23 mouse cellular contexts compared by ENCODE assay signal in the genomic region with DNA sequence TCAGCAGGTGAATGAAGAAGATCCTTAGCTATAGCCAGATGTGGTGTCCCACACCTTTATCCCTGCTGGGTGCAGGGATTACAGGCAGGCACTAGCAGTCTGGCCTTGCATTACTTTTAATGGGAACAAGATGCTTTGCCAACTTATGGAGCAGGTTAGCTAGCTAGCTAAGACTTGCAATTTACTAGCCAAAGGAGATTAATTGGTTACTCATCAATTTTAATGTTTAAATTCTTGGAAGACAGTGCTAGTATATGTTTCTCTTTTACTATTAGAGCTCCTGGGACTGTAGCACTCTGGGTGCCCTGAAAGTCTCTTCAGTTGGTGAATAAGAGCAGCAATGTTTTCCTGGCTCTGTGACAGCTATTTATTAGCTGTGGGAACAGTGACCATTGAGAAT.
"Had no signal": no experiment of that assay in that cellular context is flagged by ENCODE, and none has a peak within 500 bp of the region (broad histone marks: within the 10 kb centered on the region; RNA-seq: fewer than 3 reads in every experiment).

No protein-coding gene starts in this region.

- H3K27ac ChIP-seq: heart, adult 2 months; heart, embryonic 13.5 days; heart, embryonic 15.5 days; hindbrain, embryonic 13.5 days; hindbrain, embryonic 15.5 days; hindbrain, postnatal 0 days; left cerebral cortex, adult 2 months; limb, embryonic 10.5 days; limb, embryonic 12.5 days; liver, embryonic 14.5 days had no signal

- H3K9ac ChIP-seq: forebrain, postnatal 0 days; heart, embryonic 13.5 days; heart, embryonic 15.5 days; hindbrain, embryonic 13.5 days; hindbrain, embryonic 15.5 days; limb, embryonic 12.5 days; liver, embryonic 14.5 days had no signal

- H3K4me2 ChIP-seq: heart, embryonic 11.5 days; heart, embryonic 13.5 days; heart, embryonic 15.5 days; hindbrain, embryonic 13.5 days; hindbrain, embryonic 15.5 days; limb, embryonic 12.5 days; liver, embryonic 11.5 days had no signal

- H3K9me3 ChIP-seq: heart, embryonic 13.5 days; heart, embryonic 15.5 days; hindbrain, embryonic 13.5 days; hindbrain, embryonic 15.5 days; limb, embryonic 10.5 days; limb, embryonic 12.5 days had no signal

- DNase-seq: forebrain, postnatal 0 days; gastrocnemius, postnatal 14 days; gastrocnemius, postnatal 36 days; heart, adult 11 months; heart, adult 2 months; heart, postnatal 14 days; heart, postnatal 36 days; kidney, postnatal 10 days; layer of hippocampus, adult 9-11 months; layer of hippocampus, postnatal 36 days; liver had no signal

- H3K27me3 ChIP-seq: heart, embryonic 13.5 days; heart, embryonic 15.5 days; hindbrain, embryonic 13.5 days; hindbrain, embryonic 15.5 days; limb, embryonic 12.5 days had no signal

- ATAC-seq: forebrain, postnatal 0 days; hindbrain, postnatal 0 days; intestine, embryonic 16.5 days had no signal

- H3K4me3 ChIP-seq: heart, adult 2 months; heart, embryonic 13.5 days; heart, embryonic 15.5 days; hindbrain, embryonic 13.5 days; hindbrain, embryonic 15.5 days; left cerebral cortex, adult 2 months; limb, embryonic 10.5 days; limb, embryonic 12.5 days had no signal
